Mouse (Mus musculus): ENCODE measurements around the gene Yipf1.

The Yipf1 gene

GRCm38 (mm10) chr4:107367567-107368314 lies 53.6 kb downstream of the Yipf1 start, which contains the start of gene Ndc1:
TSS of gene Ndc1 (plus strand) at chr4:107367784.
- in situ Hi-C loops (cut with MboI, MseI) = no loop called here

- in situ Hi-C loops (cut with MboI, MseI) = loop anchor here in 1 of 2 experiments (10.0 kb wide), 1 partner anchor 938 kb away; no protein-coding TSS in a partner anchor
These were observed 58.1 kb downstream of the Yipf1 start for GRCm38 (mm10) chr4:107372304-107372703.

- in situ Hi-C loops (cut with MboI, MseI) = loop anchor here in 1 of 2 experiments (10.0 kb wide), 1 partner anchor 940 kb away; no protein-coding TSS in a partner anchor
These were observed 60.5 kb downstream of the Yipf1 start for GRCm38 (mm10) chr4:107374677-107375076.

- in situ Hi-C loops (cut with MboI, MseI) = loop anchor here in 1 of 2 experiments (10.0 kb wide), 1 partner anchor 944 kb away; no protein-coding TSS in a partner anchor
These were observed 64.8 kb downstream of the Yipf1 start for GRCm38 (mm10) chr4:107378954-107379353.

GRCm38 (mm10) chr4:107380871-107381270 lies 66.7 kb downstream of the Yipf1 start:
- in situ Hi-C loops (cut with MboI, MseI) = no loop called here

- in situ Hi-C loops (cut with MboI, MseI) = no loop called here
These were observed 72.9 kb downstream of the Yipf1 start for GRCm38 (mm10) chr4:107387038-107387437.

GRCm38 (mm10) chr4:107387465-107387864 lies 73.3 kb downstream of the Yipf1 start:
- in situ Hi-C loops (cut with MboI, MseI) = no loop called here

- in situ Hi-C loops (cut with MboI, MseI) = no loop called here
These were observed 74.1 kb downstream of the Yipf1 start for GRCm38 (mm10) chr4:107388291-107388690.

GRCm38 (mm10) chr4:107389345-107389744 lies 75.2 kb downstream of the Yipf1 start:
- in situ Hi-C loops (cut with MboI, MseI) = no loop called here

GRCm38 (mm10) chr4:107393771-107394170 lies 79.6 kb downstream of the Yipf1 start:
- in situ Hi-C loops (cut with MboI, MseI) = loop anchor here in 1 of 2 experiments (10.0 kb wide), 1 partner anchor 989 kb away; no protein-coding TSS in a partner anchor

All from T-helper 17 cell (primary cell).